Mouse (Mus musculus): ENCODE results near the gene Enam. TPM values are rescaled to one million over a fixed set of nuclear protein-coding genes. Genes with fewer than 3 reads are reported as not detected.
A peak's percentile ranks its signal among the peaks of the same experiment; 100 is the strongest.
"Not testable (repeated sequence)": the region's sequence is repeated elsewhere in the genome, so short reads cannot be mapped to it uniquely, and the experiment has no call there.

The Enam gene
- polyA plus RNA-seq, 1 experiment from 2014 or later = not detected

DNA sequence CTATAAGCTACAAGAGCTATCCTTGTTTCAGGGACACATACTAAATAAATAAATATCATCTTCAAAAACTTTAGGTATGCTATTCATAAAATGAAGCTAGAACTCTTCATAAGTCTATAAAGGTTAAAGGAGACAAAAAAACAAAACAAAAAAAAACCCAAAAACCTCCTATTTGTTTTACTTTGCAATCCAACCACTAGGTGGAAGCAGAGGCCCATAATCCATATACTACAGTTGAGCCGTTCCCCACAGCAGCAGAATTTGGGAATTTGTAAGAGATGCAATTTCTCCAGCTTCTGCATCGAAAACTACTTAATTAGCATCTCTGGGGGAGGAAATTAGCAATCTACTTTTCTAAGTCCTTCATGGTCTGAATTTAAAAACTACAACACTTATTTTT is 31.5 kb downstream of the Enam start:
- H3K4me2 ChIP-seq (ENCODE audit: low read depth, low read length) = no peak overlapping the region
- H3K4me1 ChIP-seq (ENCODE audit: control insufficient read depth, low read depth, low read length) = no peaks in the 10 kb centered on the region
- H3K36me3 ChIP-seq (ENCODE audit: control insufficient read depth, insufficient read depth) = no peaks in the 10 kb centered on the region
- H3K9ac ChIP-seq (ENCODE audit: low read depth, low read length) = no peak overlapping the region
- WGBS (ENCODE audit: insufficient replicate concordance) = 5% methylated on average over 2 of the region's 2 CpGs
- H3K27me3 ChIP-seq (ENCODE audit: control insufficient read depth, insufficient read depth, low read depth, low read length) = no peaks in the 10 kb centered on the region
- H3K9me3 ChIP-seq (replicated peaks; ENCODE audit: control insufficient read depth, low read length) = no peaks in the 10 kb centered on the region
- ATAC-seq (ENCODE audit: low read depth) = no peak
- no peak overlapping the region for H3K4me3 ChIP-seq (ENCODE audit: low read depth, low read length)
- no peak overlapping the region for H3K27ac ChIP-seq (ENCODE audit: low read length)

DNA sequence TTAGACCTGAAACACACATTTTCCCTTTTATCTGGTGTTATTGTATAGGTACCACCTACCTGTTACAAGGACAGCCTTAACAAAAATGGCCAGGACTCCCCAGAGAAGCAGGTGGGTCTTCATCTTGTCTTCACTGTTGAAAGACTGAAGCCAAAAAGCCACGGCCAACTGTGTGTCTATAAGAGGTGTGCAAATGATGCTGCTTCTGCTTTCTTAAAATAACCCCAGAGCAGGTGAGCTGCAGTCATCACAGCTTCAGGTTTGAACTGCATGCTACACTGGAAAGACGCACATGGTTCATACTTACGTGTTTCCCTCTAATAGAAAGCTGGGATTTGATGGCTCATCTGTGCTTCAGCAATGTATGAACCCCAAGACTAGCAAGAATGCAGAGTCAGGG is 39.9 kb downstream of the Enam start, which contains the start of gene Jchain:
Gene Jchain (minus strand): TSS at position 235 of the 400 bp plus-strand sequence.
- ATAC-seq (ENCODE audit: low read depth) = no peak
- no peak within 1 kb of the TSS for H3K27ac ChIP-seq (ENCODE audit: low read length)
- H3K27me3 ChIP-seq (ENCODE audit: control insufficient read depth, insufficient read depth, low read depth, low read length) = no peaks in the 10 kb centered on the region
- no peak within 1 kb of the TSS for H3K4me2 ChIP-seq (ENCODE audit: low read depth, low read length)
- no peaks in the 10 kb centered on the region for H3K9me3 ChIP-seq (replicated peaks; ENCODE audit: control insufficient read depth, low read length)
- 63% methylated on average over 3 of the region's 3 CpGs for WGBS (ENCODE audit: insufficient replicate concordance)
- H3K9ac ChIP-seq (ENCODE audit: low read depth, low read length) = no peak within 1 kb of the TSS
- no peaks in the 10 kb centered on the region for H3K4me1 ChIP-seq (ENCODE audit: control insufficient read depth, low read depth, low read length)
- no peak within 1 kb of the TSS for H3K4me3 ChIP-seq (ENCODE audit: low read depth, low read length)
- H3K36me3 ChIP-seq (ENCODE audit: control insufficient read depth, insufficient read depth) = no peaks in the 10 kb centered on the region

DNA sequence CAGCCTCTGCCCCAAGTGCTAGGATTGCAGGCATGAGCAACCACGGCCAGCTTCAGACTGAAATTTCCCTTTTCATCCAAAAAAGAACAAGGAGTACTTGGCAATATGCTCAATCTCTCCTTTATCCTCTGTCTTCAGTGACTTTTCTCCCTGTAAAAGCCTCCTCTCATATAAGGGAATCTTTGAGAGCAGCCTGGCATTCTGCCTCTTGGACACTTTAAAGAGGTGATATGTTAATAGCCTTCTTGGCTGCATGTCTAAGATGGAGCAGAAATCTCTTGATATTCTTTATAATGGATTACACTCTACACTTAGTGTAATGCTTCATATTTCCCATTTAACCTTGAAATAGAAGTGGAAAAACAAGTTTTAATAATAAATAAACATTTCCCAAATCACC is 43.1 kb downstream of the Enam start:
- WGBS (ENCODE audit: insufficient replicate concordance) = 22% methylated on average over 1 of the region's 1 CpGs
- no peak for ATAC-seq (ENCODE audit: low read depth)
- Histone ChIP-seq H3K9ac (ENCODE audit: low read depth, low read length) (no peak overlapping the region), H3K9me3 (replicated peaks; ENCODE audit: control insufficient read depth, low read length) (no peaks in the 10 kb centered on the region), H3K4me1 (ENCODE audit: control insufficient read depth, low read depth, low read length) (no peaks in the 10 kb centered on the region), H3K27ac (ENCODE audit: low read length) (no peak overlapping the region), H3K27me3 (ENCODE audit: control insufficient read depth, insufficient read depth, low read depth, low read length) (no peaks in the 10 kb centered on the region), H3K4me2 (ENCODE audit: low read depth, low read length) (no peak overlapping the region), H3K36me3 (ENCODE audit: control insufficient read depth, insufficient read depth) (no peaks in the 10 kb centered on the region), H3K4me3 (ENCODE audit: low read depth, low read length) (no peak overlapping the region)

DNA sequence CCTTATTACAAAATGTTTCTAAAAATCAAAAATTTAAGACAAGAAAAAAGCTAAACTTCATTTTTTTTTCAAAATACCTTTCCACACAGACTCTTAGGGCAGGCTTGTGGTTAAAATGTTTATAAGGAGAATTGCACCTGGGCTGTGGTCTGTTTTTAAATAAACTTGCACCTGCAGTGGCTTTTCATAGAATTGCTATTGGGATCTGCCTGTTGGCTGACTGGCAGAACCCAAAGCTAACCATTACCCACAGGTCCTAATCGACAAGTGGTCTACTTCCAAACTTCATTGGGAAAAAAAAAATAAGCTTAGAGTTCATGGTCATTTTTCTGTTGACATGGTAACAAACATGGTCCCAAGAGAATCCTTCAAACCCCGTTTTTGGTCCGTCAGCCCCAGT is 46.9 kb downstream of the Enam start:
- WGBS (ENCODE audit: insufficient replicate concordance) = 52% methylated on average over 3 of the region's 3 CpGs

DNA sequence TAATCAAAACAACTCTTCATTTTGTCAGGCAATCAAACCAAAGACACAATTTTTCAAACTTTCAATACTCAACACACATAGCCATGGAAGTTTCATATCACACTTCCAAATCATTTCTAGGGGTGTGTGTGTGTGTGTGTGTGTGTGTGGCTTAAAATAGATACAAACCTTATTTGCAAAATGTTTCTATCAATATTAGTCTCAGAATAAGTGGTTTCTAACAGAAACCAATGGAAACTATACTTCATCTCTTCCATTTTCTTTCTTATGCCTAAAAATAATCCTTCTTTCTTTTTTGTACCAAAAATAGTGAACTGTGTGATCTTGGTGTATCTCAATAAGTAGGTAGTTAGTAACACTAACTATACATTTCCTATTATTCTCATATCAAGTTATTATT is 53.1 kb downstream of the Enam start:
- Histone ChIP-seq H3K27me3 (ENCODE audit: control insufficient read depth, insufficient read depth, low read depth, low read length) (no peaks in the 10 kb centered on the region), H3K36me3 (ENCODE audit: control insufficient read depth, insufficient read depth) (no peaks in the 10 kb centered on the region), H3K4me3 (ENCODE audit: low read depth, low read length) (no peak overlapping the region), H3K4me2 (ENCODE audit: low read depth, low read length) (no peak overlapping the region), H3K27ac (ENCODE audit: low read length) (no peak overlapping the region), H3K9me3 (replicated peaks; ENCODE audit: control insufficient read depth, low read length) (no peaks in the 10 kb centered on the region), H3K9ac (ENCODE audit: low read depth, low read length) (no peak overlapping the region), H3K4me1 (ENCODE audit: control insufficient read depth, low read depth, low read length) (no peaks in the 10 kb centered on the region)
- no peak for ATAC-seq (ENCODE audit: low read depth)

More for the DNA sequence above, 46.9 kb downstream of the Enam start:
- Histone ChIP-seq H3K4me3 (ENCODE audit: low read depth, low read length) (no peak overlapping the region), H3K9me3 (replicated peaks; ENCODE audit: control insufficient read depth, low read length) (no peaks in the 10 kb centered on the region), H3K4me2 (ENCODE audit: low read depth, low read length) (no peak overlapping the region), H3K36me3 (ENCODE audit: control insufficient read depth, insufficient read depth) (no peaks in the 10 kb centered on the region), H3K27me3 (ENCODE audit: control insufficient read depth, insufficient read depth, low read depth, low read length) (no peaks in the 10 kb centered on the region), H3K9ac (ENCODE audit: low read depth, low read length) (no peak overlapping the region), H3K4me1 (ENCODE audit: control insufficient read depth, low read depth, low read length) (no peaks in the 10 kb centered on the region), H3K27ac (ENCODE audit: low read length) (no peak overlapping the region)
- ATAC-seq (ENCODE audit: low read depth) = no peak

DNA sequence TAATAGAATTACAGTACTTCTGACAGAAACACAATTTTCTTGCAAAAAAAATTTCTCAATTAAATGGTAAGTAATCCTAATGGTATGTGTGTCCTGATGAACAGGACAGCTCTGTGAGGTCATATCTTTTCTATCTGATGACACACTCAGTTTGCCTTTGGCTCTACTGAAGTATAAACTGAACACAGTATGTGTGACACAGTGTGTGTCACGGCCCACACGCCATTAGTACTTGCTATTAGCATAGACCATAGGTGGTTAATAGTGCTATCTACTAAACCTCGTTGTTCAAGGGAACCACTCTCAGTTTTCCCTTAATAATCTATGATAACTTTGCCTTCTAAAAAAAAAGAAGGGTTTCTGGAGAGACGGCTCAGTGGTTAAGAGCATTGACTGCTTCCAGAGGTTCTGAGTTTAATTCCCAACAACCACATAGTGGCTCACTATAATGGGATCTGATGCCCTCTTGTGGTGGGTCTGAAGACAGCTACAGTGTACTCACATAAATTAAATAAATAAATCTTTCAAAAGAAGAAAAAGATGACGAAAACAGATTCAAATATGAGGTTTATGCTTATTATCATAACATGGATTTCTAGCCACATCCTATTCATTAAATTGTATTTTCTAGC is 55.0 kb downstream of the Enam start:
- H3K4me3 ChIP-seq (ENCODE audit: low read depth, low read length) = no peak overlapping the region
- H3K4me2 ChIP-seq (ENCODE audit: low read depth, low read length) = no peak overlapping the region
- WGBS (ENCODE audit: insufficient replicate concordance) = 54% methylated on average over 5 of the region's 5 CpGs
- H3K27me3 ChIP-seq (ENCODE audit: control insufficient read depth, insufficient read depth, low read depth, low read length) = no peaks in the 10 kb centered on the region
- no peak overlapping the region for H3K9ac ChIP-seq (ENCODE audit: low read depth, low read length)
- H3K27ac ChIP-seq (ENCODE audit: low read length) = no peak overlapping the region
- no peak for ATAC-seq (ENCODE audit: low read depth)
- no peaks in the 10 kb centered on the region for H3K36me3 ChIP-seq (ENCODE audit: control insufficient read depth, insufficient read depth)
- H3K9me3 ChIP-seq (replicated peaks; ENCODE audit: control insufficient read depth, low read length) = no peaks in the 10 kb centered on the region
- H3K4me1 ChIP-seq (ENCODE audit: control insufficient read depth, low read depth, low read length) = no peaks in the 10 kb centered on the region

DNA sequence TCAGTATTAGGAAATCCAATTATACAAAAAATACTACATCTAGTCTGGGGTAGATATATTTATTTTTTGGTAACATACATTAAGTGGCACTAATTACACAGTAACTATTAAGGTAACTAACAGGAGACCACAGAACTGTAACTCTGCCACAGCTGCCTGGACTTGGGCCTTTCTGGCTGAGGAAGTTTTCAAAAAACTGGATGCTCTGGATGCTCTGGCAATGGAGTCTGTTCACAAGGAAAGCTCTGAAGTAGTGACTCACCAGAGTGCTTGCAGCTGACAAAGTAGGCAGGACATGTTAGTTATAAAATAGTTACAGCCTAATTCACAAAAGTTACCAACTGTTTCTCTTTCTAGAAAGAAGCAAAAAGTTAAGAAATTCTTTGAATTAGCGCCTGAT is 56.6 kb downstream of the Enam start:
- not testable (repeated sequence) for H3K4me3 ChIP-seq (ENCODE audit: low read depth, low read length); H3K36me3 ChIP-seq (ENCODE audit: control insufficient read depth, insufficient read depth); H3K9ac ChIP-seq (ENCODE audit: low read depth, low read length); H3K9me3 ChIP-seq (replicated peaks; ENCODE audit: control insufficient read depth, low read length); H3K27ac ChIP-seq (ENCODE audit: low read length); H3K4me1 ChIP-seq (ENCODE audit: control insufficient read depth, low read depth, low read length); ATAC-seq (ENCODE audit: low read depth); H3K27me3 ChIP-seq (ENCODE audit: control insufficient read depth, insufficient read depth, low read depth, low read length); H3K4me2 ChIP-seq (ENCODE audit: low read depth, low read length)
- 79% methylated on average over 1 of the region's 1 CpGs for WGBS (ENCODE audit: insufficient replicate concordance)

DNA sequence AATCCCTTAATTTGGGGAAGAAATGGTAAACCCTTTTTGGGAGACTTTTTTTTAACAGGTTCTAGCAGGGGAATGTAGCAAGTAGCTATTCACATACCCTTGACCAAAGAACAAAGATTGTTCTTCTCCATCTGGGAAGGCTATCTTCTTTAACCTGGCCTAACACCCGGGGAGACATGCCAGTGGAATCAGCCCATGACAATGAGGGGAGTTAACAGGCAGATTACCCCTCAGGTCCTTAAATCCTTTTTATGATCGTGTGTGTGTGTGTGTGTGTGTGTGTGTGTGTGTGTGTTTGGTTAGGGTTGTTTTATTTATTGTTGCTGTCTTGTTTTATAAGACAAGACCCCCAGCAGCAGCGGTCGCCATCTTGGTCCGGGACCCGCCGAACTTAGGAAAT is 57.8 kb downstream of the Enam start:
- no peaks in the 10 kb centered on the region for H3K27me3 ChIP-seq (ENCODE audit: control insufficient read depth, insufficient read depth, low read depth, low read length)
- ATAC-seq (ENCODE audit: low read depth) = no peak
- H3K4me2 ChIP-seq (ENCODE audit: low read depth, low read length) = no peak overlapping the region
- no peaks in the 10 kb centered on the region for H3K4me1 ChIP-seq (ENCODE audit: control insufficient read depth, low read depth, low read length)
- no peak overlapping the region for H3K9ac ChIP-seq (ENCODE audit: low read depth, low read length)
- no peaks in the 10 kb centered on the region for H3K36me3 ChIP-seq (ENCODE audit: control insufficient read depth, insufficient read depth)
- H3K27ac ChIP-seq (ENCODE audit: low read length) = no peak overlapping the region
- no peak overlapping the region for H3K4me3 ChIP-seq (ENCODE audit: low read depth, low read length)
- 72% methylated on average over 7 of the region's 7 CpGs for WGBS (ENCODE audit: insufficient replicate concordance)
- H3K9me3 ChIP-seq (replicated peaks; ENCODE audit: control insufficient read depth, low read length) = no peaks in the 10 kb centered on the region

DNA sequence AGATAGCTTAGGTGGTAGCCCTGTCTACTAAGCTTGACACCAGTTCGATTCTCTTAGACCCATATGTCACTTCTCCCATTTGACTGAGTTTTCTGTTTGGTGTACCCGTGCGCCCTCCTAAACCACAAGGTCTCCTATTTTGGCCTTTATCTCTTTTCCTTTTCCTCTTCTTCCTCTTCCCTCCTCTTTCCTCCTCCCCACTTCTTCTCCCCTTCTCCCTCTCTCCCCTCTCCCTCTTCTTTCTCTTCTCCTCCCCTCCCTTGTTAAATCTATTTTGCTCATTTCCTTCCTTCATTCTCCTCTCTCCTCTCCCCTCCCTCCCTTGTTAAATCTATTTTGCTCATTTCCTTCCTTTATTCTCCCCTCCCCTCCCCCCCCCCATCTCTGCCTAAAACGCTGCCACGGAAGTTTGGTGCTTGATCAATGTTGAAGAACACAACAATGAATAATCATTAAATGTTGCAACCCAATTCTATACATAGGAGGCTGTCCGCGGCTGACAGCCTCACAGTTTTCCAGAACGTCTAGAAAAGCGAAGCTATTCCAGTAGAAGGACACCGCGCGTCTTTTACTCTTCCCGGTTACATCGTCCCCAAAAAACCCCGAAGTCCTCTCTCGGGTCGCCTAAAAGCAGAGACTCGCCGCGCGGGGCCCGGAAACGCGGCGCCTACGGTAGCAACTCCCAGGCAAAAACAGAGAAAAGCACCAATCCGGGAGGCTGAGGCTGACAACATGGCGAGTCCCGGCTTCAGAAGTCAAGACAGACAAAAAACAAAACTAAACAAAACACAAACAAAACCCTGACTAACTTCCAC is 65.7 kb downstream of the Enam start:
- Histone ChIP-seq H3K9me3 (replicated peaks; ENCODE audit: control insufficient read depth, low read length) (no peaks in the 10 kb centered on the region), H3K27me3 (ENCODE audit: control insufficient read depth, insufficient read depth, low read depth, low read length) (no peaks in the 10 kb centered on the region), H3K4me2 (ENCODE audit: low read depth, low read length) (peak overlapping the region; percentile 66), H3K4me1 (ENCODE audit: control insufficient read depth, low read depth, low read length) (peaks cover 15% of the 10 kb centered on the region), H3K4me3 (ENCODE audit: low read depth, low read length) (peak overlapping the region; percentile 89), H3K27ac (ENCODE audit: low read length) (peak overlapping the region; percentile 85), H3K9ac (ENCODE audit: low read depth, low read length) (peak overlapping the region; percentile 67), H3K36me3 (ENCODE audit: control insufficient read depth, insufficient read depth) (no peaks in the 10 kb centered on the region)
- peak; percentile 41 for ATAC-seq (ENCODE audit: low read depth)
- WGBS (ENCODE audit: insufficient replicate concordance) = 2% methylated on average over 29 of the region's 29 CpGs

Data from liver, embryonic 16.5 days (tissue).